Comparison of ENCODE assay signal across 1 mouse cellular context in genomic region chr17:45681588-45681987, GRCm38 (mm10).
TF ChIP-seq lines count a peak whose summit lies in the region.

No protein-coding gene starts in this region.

TF ChIP-seq in CH12.LX, 34 proteins besides CTCF, POLR2A, EP300 and RAD21:
- TF ChIP-seq POLR2AphosphoS2 (IDR thresholded peaks at IDR 0.05; ENCODE audit: low read depth, low read length), result no peak
- TF ChIP-seq E2F4 (IDR thresholded peaks at IDR 0.05; ENCODE audit: insufficient replicate concordance, low read depth, low read length), result no peak
- no peak for TF ChIP-seq ZKSCAN1 (IDR thresholded peaks at IDR 0.05; ENCODE audit: borderline replicate concordance, low read depth, low read length)
